Mouse (Mus musculus) kidney, postnatal 4 days (tissue): Measurements from ENCODE around the gene C530008M17Rik.
A peak's percentile ranks its signal among the peaks of the same experiment; 100 is the strongest.

Experiments used
- DNase-seq, 2 experiments: peaks; one replicate each; pipeline ENCODE4 v3.0.0; 2021; ENCODE audit warnings: mixed read lengths in 2 of 2

C530008M17Rik gene

GRCm38 (mm10) chr5:76839786-76840185 lies 183.5 kb downstream of the C530008M17Rik start:
- no peak for DNase-seq

DNA sequence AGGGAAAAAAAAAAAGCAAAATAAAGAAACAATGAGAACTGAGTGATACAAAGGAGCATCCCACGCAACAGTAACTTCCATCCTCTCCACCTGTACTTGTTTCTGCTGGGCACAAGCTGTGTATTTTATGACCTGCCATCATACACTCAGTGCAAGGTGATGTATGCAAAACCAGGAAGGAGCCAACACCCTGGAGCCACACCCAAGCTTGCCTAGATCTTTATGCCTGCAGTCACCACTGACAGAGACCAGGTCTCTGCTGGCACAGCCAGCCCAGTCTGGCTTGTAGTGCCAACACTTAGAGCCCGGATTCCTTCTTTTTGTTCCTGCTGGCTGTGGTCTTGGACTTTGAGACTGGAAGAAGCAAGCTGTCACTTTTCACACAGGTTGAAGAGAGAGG lies 185.5 kb downstream of the C530008M17Rik start:
- no peak for DNase-seq

DNA sequence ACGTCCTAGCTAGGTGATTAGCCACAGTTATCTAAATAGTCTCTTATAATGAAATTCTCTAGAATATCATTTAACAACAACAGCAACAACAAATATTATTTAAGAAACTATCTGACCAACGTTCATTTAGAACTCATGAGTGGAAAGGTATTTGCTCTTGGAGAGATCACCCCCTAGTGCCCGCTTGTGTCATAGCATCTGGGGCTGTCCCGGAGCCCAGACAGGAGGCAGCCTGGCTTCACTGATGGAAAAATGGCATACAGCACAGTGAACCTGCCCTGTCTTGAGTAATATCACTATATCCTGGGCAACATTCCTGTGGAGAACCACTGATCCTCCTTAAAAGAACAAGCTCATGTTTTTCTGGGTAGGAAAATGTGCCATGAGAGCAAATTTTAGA lies 187.1 kb downstream of the C530008M17Rik start:
- peak; percentile 85 to 86 for DNase-seq

- no peak for DNase-seq
Measured at GRCm38 (mm10) chr5:76843851-76844419, 187.6 kb downstream of the C530008M17Rik start.

DNA sequence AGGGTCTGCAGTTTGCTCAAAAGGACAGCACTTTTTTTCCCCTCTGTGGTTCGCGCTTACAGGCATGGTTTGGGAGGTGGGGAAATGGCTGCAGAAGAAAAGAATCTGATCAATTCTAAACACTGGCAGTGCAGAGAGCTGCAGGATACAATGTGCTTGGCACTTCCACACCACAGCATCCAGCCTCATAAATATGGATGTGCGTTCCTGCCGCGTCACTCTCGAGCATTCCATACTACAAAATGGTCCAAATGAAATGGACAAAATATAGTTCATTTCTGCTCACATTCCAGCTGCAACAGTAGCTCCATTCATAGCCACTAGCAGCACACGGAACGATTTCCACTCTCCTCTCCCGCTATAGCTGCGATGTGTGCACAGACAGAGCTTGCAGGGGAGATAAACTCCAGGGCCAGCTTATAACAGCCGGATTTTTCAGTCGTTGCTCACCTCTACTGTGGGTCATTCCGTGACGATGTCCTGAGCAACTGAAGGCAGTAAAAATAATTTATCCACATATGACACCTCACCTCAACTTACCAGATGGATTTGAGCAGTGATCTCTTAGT lies 188.4 kb downstream of the C530008M17Rik start:
- no peak for DNase-seq

DNA sequence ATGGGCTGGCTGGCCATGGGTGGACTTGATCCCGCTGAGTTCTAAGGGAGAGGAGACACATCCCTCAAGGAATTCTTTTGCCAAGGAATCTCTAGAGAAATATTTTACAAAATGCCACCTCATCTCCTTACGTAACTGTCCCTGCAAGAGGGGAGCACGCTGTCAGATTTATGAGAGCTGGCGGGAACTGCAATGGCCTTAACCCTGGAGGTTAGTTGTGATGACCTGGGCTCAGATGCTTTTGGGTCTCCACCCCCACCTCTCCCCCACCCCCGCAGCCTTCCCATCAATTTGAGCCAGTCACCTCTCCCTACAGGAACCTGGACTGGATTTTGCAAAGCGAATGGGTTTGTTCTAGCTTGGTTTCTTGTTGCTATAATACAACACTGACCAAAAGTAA lies 190.8 kb downstream of the C530008M17Rik start:
- DNase-seq = no peak

DNA sequence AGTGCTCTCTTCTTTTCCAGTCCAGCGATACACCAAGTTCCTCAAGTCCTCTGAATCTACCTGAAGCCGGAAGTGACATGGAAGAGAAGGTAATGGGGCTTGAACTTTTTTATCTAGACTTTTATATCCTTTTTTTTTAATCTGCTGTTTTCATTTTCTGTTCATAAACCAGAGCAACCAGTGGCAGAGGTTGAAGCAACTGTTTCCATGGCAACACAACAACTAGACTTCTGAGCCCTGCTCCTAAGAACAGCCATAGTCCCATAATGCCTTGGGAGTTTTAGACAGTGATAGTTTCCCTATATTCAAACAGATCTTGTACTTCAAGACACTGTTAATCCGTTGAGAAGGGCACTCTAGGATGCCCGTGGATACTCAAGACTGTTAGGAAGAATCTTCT lies 195.0 kb downstream of the C530008M17Rik start:
- no peak for DNase-seq

DNA sequence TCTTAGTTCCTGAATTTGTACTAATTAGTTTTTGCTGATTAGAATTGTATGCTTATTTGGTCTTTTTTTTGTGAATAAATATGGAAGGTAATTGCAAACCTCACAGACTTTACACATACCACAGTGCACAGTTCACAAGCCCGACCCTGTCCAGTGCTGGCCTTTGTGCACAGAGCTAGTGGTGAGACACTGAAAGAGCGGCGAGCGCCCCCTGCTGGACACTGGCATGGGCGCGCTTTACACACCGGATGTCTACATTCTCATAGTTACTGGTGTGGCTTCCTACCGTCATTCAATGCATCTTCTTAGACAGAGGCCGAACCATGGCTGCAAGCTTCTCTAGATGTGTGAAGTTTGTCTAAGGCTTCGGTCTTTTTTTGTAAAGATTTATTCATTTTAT lies 197.2 kb downstream of the C530008M17Rik start:
- DNase-seq = peak; percentile 88 to 91

GRCm38 (mm10) chr5:76855829-76856600 lies 199.7 kb downstream of the C530008M17Rik start:
- peak in 1 of 2 experiments; percentile 27 for DNase-seq

- peak; percentile 40 to 57 for DNase-seq
Measured at GRCm38 (mm10) chr5:76857103-76858015, 201.0 kb downstream of the C530008M17Rik start.

GRCm38 (mm10) chr5:76858444-76858843 lies 202.1 kb downstream of the C530008M17Rik start:
- DNase-seq = no peak

GRCm38 (mm10) chr5:76866819-76867218 lies 210.5 kb downstream of the C530008M17Rik start:
- no peak for DNase-seq

DNA sequence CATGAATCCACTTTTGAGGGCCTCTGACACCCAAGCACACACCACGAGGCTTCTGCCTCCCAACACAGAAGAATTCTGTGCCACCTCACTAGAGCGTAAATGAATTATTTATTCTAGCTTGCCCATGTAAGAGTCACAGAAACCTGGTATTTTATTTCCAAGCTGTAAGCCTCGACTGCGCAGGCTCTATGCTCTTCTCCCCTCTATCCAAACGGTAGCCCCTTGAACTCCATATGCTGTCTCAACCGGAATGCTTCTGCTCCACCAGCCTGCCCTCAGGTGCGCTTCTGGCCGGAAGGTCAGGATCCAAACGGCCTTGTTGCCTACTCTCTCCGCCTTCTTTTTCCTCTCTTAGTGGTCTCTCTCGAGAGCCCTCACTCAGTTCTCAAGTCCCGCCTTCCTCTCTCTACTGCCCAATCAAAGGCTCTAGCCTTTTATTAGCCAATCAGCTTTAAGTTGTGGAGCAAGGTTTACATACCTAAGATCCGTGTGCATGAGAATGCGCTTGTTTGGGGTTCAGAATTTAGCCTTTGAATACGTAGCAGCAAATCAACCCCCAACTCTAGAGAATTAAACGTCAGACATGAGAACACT lies 212.5 kb downstream of the C530008M17Rik start:
- DNase-seq = peak; percentile 53 to 72

DNA sequence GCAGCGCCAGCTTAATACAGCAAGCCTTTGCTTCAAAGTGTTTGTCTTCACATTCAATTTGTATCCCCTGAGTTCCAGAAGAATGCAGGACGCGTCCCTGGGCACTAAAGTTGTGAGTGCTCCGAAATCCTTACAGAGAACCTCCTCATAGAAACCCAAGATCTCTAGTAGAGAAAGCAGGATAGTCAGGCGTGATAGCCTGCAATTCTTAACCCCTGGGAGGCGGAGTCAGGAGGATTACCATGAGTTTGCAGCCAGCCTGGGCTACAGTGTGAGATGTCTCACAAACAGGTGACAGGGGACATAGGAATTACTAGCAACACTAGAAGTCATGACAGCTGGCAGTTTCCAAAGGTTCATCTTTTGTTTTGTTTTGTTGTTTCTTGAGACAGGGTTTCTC lies 213.2 kb downstream of the C530008M17Rik start:
- DNase-seq = no peak

- DNase-seq = no peak
Measured at GRCm38 (mm10) chr5:76876106-76876758, 219.9 kb downstream of the C530008M17Rik start.

- DNase-seq = no peak
Measured at GRCm38 (mm10) chr5:76884107-76884506, 227.8 kb downstream of the C530008M17Rik start.

GRCm38 (mm10) chr5:76887011-76887410 lies 230.7 kb downstream of the C530008M17Rik start:
- no peak for DNase-seq

DNA sequence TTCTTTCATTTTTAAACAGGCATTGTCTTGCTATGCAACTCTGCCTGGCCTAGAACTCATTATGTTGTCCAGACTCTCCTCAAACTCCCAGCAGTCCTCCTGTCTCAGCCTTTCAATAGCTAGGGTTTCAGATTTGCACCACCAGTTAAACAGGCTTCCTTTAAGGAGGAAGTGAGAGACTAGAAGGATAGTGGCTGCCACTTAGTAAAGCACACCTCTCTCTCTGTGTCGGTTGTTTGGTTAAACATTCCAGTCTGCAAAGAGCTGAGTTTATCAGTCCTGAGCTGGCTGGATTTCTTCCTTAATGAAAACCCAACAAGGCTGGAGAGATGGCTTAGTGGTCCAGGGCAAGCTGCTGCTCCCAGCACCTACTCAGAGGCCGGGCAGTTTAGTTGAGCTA lies 236.3 kb downstream of the C530008M17Rik start:
- DNase-seq = no peak

- DNase-seq = no peak
Measured at GRCm38 (mm10) chr5:76893084-76893483, 236.8 kb downstream of the C530008M17Rik start.

DNA sequence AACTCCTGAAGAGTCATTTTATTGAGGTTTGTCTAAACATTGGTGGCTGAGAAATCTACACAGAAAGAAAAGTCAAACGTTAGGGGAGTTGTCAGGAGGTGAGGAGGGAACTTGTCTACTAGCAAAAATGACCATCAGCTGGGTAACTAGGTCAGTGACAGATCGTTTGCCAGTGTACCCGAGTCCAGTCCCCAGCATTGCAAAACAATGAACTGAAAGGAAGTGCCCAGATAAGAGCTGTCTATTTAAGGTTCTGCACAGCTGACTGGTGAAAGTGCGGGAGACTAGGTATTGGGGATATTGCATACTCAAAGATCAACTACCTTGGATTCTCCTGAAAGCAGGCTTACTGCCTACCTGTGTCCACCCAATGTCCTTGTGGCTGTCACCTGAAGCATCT lies 245.8 kb downstream of the C530008M17Rik start:
- DNase-seq = no peak

- DNase-seq = peak in 1 of 2 experiments; percentile 11
Measured at GRCm38 (mm10) chr5:76904713-76905404, 248.5 kb downstream of the C530008M17Rik start.
